Mouse (Mus musculus) kidney, postnatal 25 days (tissue): Measurements from ENCODE around the gene Crispld2.

Experiments used
- DNase-seq, 2 experiments: peaks; one replicate each; pipeline ENCODE4 v3.0.0; 2021; ENCODE audit warnings: mixed read lengths in 2 of 2

Gene Crispld2

DNA sequence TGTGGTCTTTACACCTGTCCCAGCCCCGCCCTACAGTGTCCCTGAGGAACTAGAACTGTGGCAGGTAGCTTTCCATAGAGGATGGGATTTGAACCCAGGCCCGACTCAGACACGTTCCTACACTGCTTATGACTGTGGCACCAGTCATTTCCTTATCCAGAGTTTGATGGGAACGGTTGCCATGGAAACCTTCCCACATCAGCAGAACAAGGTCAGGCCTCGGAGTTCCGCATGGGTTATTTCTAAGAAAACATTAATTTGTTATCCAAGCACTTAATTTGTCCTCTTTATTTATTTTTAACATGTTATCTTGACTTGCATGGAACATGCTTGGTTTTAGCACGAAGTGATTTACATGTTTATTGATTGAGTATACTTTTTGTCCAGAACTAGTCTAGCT lies 9.5 kb downstream of the Crispld2 start:
- DNase-seq: peak; percentile 85 to 88

DNA sequence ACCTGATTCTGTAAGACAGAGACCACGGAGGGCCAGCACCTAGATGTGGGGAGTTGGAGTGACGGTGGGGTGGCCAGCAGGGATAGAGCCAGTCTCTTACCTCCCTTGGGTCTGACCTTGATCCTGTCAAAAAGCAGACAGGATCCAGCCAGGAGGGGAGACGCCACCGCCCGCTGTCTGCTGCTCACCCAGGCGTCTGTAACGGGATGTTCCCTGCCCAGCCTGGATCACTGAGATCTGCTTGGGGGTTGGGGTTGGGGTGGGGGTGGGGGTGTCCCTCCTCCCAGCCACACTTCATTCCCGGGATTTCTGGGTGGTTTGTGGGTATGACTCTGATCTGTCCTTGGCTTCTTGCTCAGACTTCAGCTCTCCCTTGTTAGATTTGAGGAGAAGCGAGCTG lies 10.1 kb downstream of the Crispld2 start:
- DNase-seq: peak in 1 of 2 experiments; percentile 79

DNA sequence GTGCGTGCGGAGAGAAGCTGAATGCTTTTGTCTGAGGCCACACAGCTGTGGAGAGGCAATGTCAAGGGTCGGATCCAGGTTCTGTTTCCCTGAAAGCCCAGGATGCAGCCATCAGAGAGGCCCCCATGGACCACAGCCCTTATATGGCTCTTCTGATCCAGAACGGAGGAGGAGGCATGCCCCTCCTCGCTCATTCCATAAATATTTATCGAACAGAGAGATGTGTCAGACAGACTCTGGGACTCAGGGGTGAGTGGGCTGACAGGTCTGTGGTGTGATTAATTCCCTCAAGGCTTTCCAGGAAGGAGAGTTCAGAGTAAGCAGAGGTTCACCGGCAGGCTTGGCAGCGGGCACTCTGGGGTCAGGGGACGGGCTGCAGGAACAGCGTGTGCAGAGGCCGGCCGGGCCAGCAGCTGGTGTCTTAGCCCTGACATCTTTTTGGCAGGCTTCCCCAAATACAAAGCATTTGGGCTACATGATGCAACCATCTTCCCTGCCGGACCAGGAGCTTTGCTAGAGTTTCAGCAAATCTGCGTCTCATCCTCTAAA lies 12.0 kb downstream of the Crispld2 start:
- peak; percentile 78 to 94 for DNase-seq

- no peak for DNase-seq
Observed at GRCm38 (mm10) chr8:120004705-120005381, 12.6 kb downstream of the Crispld2 start.

DNA sequence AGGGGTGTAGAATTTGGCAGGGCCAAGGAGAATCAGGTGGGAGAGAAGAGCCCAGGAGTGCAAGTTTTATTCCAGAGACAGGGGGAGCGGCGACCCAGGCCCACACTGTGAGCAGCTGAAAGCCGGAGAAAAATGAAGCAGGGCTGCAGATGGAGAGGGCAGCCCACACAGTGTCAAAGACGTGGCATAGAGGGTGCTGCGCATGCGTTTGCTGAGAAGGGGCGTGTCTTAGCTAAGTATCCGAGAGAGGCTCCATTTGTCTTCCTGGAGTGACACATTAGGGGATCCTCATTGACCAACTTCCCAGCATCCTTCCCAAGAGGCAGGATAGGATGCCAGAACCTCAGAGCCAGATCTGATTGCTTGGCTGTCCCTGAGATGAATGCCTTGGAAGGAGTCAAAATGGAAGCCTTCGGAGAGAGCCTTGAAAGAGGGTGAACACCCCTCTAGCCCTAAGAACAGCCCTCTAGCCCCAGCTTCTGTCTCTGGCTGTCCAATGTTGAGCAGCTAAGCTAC lies 14.5 kb downstream of the Crispld2 start:
- no peak for DNase-seq

DNA sequence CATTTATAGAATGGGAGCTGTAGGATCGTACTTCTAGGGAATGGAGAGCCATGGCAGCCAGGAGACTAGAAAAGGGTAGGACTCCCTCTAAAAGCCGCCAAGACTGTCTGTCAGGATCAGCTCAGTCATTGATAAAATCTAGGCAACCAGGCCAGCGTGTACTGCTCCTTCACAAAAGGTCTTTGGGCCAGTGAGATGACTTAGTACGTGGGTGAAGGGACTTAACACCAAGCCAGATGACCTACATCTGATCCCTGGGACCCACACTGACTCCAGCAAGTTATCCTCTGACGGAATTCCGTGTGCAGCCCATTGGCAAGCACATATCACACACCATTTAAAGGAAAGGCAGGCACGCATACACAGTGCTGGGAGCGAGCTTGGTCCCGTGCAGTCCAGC lies 14.9 kb downstream of the Crispld2 start:
- no peak for DNase-seq

GRCm38 (mm10) chr8:120009284-120009683 lies 17.0 kb downstream of the Crispld2 start:
- no peak for DNase-seq

GRCm38 (mm10) chr8:120012491-120012890 lies 20.3 kb downstream of the Crispld2 start:
- no peak for DNase-seq

- DNase-seq: no peak
Observed at GRCm38 (mm10) chr8:120012927-120013326, 20.7 kb downstream of the Crispld2 start.

DNA sequence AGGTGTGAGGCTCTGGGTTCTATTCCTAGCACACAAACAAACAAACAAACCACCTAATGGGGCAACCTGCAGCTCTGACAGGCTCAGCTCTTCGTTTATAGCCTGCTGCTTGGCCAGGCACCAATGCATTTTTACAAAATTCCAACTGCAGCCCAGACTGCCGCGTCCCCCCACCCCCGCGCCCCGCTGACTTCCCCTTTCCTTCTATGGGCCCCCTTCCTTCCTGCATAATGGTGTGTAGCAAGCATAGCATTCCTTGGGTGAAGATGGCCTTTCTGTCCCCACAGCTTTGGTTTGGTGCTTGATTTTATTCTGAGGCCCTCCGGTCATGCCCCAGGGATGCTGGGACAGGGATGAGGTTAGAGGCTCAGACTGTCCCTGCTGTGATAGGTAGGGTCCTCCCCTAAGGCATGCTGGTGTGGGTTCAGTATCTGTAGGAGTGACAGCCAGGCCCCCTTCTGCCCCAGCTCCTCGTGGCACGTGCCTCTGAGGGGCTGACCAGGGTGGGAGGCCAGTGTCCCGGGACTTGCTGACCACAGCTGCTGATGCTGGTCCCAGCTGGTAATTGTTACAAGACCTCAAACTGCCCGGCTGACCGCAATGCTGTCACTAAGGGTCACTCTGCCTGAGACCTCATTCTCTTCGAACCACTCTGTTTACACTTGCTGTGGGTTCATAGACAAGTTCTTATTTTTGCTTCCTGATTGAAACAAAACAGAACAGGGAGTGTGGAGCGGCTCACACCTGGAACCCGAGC lies 22.2 kb downstream of the Crispld2 start:
- peak; percentile 48 to 71 for DNase-seq

DNA sequence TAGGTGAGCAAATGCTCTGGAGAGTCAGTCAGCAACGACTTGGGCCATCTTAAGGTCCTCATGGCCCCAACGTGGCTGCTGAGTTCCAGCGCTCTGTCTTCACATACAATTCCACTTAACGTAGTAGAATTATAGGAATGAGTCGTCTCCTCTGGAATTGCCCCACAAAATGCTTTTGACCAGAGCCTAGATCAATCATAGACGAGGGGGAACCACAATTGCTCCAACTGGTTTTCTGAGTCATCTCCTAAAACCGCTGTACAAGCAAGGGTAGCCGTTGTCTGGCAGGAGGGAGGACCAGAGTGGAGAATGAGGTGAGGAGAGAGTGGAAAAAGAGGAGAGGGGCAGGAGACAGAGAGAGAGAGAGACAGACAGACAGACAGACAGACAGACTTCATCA lies 23.7 kb downstream of the Crispld2 start:
- DNase-seq: no peak

- DNase-seq: no peak
Observed at GRCm38 (mm10) chr8:120016424-120016823, 24.2 kb downstream of the Crispld2 start.

GRCm38 (mm10) chr8:120017349-120017748 lies 25.1 kb downstream of the Crispld2 start:
- no peak for DNase-seq

DNA sequence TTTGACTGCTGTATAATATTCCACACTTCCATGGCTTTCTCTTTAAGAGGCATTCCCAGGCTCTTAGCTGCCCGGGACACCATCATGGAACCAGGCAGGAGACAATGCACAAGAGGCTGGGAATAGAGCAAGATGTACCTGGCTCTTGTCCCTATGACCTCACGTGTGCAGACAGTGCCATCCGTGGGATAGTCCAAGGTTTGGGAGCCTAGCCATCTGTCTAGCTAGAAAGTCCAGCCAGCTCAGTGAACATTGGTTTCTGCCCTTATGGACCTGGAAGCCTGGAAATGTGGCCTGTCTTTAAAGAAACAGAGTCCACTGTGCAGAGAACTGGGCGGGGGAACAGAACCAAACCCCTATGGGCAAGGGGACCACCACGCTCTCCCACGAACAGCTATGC lies 25.5 kb downstream of the Crispld2 start:
- peak; percentile 62 to 85 for DNase-seq

GRCm38 (mm10) chr8:120018379-120018778 lies 26.1 kb downstream of the Crispld2 start:
- DNase-seq: no peak

DNA sequence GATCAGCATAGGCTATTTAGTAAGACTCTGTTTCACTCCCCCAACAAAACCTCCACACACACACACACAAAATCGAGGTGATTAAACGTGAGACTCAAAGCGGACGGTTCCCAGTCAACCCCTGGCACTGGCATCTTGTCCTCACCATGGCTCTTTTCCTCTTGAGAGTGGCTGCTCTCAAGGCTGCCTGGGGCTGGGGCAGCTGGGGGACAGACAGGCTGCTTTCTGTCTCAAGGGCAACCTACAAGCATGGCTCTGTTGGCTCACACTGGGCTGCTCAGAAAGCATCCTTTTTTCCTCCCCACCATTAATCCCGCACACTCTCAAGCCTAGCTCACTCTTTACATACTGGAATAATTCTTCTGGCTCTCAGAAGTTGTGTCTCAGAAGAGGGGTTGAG lies 27.1 kb downstream of the Crispld2 start:
- DNase-seq: no peak

DNA sequence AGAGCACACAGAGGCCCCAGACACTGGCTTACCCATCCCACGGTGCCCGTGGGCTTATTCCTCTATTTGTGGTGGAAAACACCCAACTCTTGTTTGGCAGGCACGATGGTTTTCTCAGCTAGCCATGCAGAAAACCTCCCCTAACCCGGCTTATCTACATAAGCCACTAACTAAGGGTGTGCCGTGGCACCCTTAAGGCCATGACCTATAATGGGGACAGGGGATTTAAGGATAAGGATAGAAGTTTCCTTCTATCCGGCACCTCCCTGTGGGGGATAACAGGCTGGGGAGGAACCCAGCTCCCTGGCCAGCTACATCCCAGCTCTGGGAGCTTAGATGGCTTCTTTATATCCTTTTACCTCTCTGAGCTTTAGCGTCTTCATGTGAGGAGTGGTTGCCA lies 28.1 kb downstream of the Crispld2 start:
- no peak for DNase-seq

- DNase-seq: no peak
Observed at GRCm38 (mm10) chr8:120026199-120026598, 34.0 kb downstream of the Crispld2 start.

GRCm38 (mm10) chr8:120026991-120027390 lies 34.8 kb downstream of the Crispld2 start:
- no peak for DNase-seq

DNA sequence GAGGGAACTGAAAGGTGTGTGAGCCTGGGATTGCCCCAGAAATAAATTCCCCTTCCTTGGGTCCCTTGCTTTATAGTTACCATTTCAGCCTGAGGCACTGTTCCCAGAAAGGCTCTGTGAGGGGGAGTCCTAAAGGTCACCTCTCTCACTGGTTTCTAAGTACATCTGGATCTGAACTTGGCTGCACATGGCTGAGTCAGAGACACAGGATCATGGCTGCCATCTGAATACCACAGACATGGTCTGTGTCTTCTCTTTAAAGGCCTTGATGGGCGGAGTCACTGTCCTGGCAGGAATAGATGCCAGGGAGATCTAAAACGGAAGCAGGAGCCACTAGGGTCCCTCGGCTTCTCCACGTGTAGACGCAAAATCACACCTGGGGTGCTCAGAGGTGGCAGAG lies 38.2 kb downstream of the Crispld2 start:
- no peak for DNase-seq

DNA sequence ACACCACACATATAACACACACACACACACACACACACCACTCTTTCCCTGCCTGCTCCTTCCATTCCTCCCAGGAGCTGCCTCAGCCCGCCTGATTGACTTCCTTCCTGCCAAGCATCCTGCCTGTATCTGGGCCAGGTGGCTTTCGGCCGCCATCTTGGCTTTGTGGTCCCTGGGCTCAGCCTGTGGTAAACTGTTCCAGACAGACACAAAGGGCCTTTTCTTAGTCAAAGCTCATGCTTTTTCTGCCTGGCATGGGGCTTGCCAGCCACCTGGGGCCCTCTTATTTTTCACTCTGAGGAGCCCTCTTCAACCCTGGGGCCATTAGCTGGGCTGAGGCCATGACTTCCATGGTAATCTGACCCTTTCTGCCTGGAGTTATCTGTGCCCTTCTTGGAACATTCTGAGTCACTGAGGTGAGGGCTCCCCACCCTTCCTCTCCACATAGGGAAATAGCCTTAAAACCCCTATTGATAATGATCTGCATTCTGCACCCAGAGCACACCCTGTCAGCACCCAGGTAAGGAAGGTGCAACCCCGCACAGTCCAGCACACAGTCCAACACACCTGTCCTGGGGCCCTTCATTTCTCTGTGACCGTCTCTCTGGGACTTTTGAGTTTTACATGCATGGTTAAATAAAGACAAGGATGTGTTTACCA lies 40.4 kb downstream of the Crispld2 start:
- DNase-seq: no peak

DNA sequence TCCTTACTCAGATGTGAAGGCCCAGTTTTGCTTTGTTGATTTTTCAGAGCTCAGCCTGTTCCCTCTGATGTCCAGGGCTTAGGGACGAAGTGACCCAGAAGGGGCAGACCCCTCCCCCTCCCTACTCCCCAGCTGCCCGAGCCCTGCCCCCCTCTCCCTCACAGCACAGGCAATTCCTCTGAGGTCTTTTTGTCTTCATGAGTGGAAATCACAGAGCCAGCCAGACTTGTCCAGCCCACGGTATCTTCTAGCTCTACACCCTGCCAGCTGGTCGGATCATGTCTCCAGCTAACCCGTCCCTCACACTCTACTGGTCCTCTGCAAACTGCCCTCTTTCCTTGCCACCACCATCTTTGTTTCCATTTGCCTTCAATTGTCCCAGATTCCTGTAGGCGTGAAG lies 42.2 kb downstream of the Crispld2 start:
- DNase-seq: no peak

DNA sequence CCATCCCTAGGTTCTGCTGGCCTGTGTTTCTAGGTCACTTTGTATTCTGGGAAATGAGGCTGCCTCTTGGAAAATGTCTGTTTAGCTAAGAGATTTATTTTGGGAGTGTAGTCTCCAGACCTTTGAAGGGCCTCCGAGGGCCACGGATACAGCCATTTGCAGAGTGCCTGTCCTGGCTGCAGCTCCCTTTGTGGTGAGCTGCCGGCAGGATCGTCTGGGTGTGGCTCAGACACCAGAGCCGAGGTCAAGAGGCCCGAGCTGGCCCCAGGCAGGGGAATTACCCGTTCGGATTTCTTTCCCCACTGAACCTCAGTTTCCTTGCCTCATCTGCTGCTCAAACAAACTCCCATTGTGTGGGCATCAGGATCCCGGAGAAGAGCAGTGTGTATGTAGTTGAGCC lies 43.9 kb downstream of the Crispld2 start:
- no peak for DNase-seq
